Mouse (Mus musculus) cerebellum, postnatal 10 days (tissue): ENCODE results near the gene Rpl14.
"Not testable (repeated sequence)": the region's sequence is repeated elsewhere in the genome, so short reads cannot be mapped to it uniquely, and the experiment has no call there.

ENCODE experiments used
- DNase-seq, 2 experiments: peaks; one replicate each; pipeline ENCODE4 v3.0.0; 2021; ENCODE audit warnings: mixed read lengths in 2 of 2

The Rpl14 gene

GRCm38 (mm10) chr9:120570741-120571592 lies at the start of gene Rpl14:
Gene Rpl14 (plus strand): TSS chr9:120571444.
- DNase-seq: peak; percentile 100

- no peak for DNase-seq
Measured at GRCm38 (mm10) chr9:120527270-120527669, 44.0 kb upstream of the Rpl14 start.

GRCm38 (mm10) chr9:120527919-120528318 lies 43.3 kb upstream of the Rpl14 start:
- no peak for DNase-seq

GRCm38 (mm10) chr9:120528815-120529510 lies 42.3 kb upstream of the Rpl14 start:
- no peak for DNase-seq

- no peak for DNase-seq
Measured at GRCm38 (mm10) chr9:120530471-120530870, 40.8 kb upstream of the Rpl14 start.

- no peak for DNase-seq
Measured at GRCm38 (mm10) chr9:120532062-120532461, 39.2 kb upstream of the Rpl14 start.

GRCm38 (mm10) chr9:120532691-120533090 lies 38.6 kb upstream of the Rpl14 start:
- DNase-seq: no peak

GRCm38 (mm10) chr9:120533446-120533950 lies 37.7 kb upstream of the Rpl14 start:
- not testable (repeated sequence) for DNase-seq

GRCm38 (mm10) chr9:120539662-120540251 lies 31.5 kb upstream of the Rpl14 start, which contains the start of gene Entpd3:
Gene Entpd3 (plus strand): TSS chr9:120539818.
- DNase-seq: peak in 1 of 2 experiments; percentile 22

- no peak for DNase-seq
Measured at GRCm38 (mm10) chr9:120541411-120541810, 29.8 kb upstream of the Rpl14 start.

- no peak for DNase-seq
Measured at GRCm38 (mm10) chr9:120542241-120542640, 29.0 kb upstream of the Rpl14 start.

GRCm38 (mm10) chr9:120545994-120546393 lies 25.2 kb upstream of the Rpl14 start:
- no peak for DNase-seq

- no peak for DNase-seq
Measured at GRCm38 (mm10) chr9:120546482-120546881, 24.8 kb upstream of the Rpl14 start.

GRCm38 (mm10) chr9:120547026-120547668 lies 24.1 kb upstream of the Rpl14 start:
- DNase-seq: no peak

- no peak for DNase-seq
Measured at GRCm38 (mm10) chr9:120550778-120551177, 20.5 kb upstream of the Rpl14 start.

- no peak for DNase-seq
Measured at GRCm38 (mm10) chr9:120563590-120563989, 7.7 kb upstream of the Rpl14 start.

GRCm38 (mm10) chr9:120564247-120564646 lies 7.0 kb upstream of the Rpl14 start:
- no peak for DNase-seq

GRCm38 (mm10) chr9:120566384-120566783 lies 4.9 kb upstream of the Rpl14 start:
- no peak for DNase-seq

- no peak for DNase-seq
Measured at GRCm38 (mm10) chr9:120568917-120569316, 2.3 kb upstream of the Rpl14 start.

- DNase-seq: peak; percentile 68 to 75
Measured at GRCm38 (mm10) chr9:120569721-120570333, 1.4 kb upstream of the Rpl14 start.

- no peak for DNase-seq
Measured at GRCm38 (mm10) chr9:120570334-120570725, 914 bp upstream of the Rpl14 start.
